Mouse (Mus musculus) T-cell, adult 2 months (primary cell): ENCODE measurements around the gene Sorbs1.
"Not testable (repeated sequence)": the region's sequence is repeated elsewhere in the genome, so short reads cannot be mapped to it uniquely, and the experiment has no call there.

Experiments
- DNase-seq: peaks from one replicate; pipeline ENCODE4 v3.0.0; 2022; ENCODE audit warnings: low spot score

Sorbs1 gene

DNA sequence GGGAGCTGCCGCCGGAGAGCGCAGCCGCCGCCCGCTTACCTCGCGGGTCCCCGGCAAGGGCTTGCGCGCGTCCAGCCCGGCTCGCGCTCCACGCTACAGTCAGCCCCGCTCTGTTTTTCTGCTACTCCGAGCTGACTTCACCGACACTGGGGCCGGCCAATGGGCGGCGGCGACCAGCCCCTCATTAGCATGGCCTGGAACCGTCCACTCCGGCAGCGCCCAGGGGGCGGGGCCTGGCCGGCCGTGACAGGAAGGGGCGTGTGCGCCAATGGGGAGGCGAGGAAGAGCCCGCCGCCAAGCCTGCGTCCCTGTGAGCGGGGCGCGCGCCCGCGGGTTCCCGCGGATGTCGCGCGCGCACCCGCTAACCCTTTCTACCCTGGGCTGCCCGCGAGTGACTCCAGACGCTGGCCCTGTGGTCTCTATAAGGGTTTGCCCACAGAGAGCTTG lies at the start of gene Sorbs1:
Gene Sorbs1 (minus strand): TSS at position 148 of the 447 bp plus-strand sequence.
- DNase-seq: peak; percentile 96

DNA sequence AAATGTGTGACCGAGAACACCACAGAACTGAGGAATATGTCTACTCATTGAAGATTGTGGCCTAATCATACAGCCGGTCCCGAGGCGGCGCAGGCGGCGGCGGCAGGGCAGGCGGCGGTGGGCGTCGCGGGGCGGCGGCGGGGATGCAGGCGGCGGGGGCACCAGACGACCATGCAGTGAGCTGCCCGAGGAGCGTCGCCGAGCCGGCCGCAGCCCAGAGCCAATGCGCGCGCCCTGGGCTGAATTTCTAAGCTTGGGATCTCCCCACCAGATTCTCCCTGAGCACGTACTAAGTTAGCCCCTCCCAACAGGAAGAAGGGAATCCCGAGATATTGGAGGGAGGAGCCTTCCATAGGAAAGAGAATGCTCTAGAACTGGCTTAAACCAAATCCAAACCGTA lies 47.9 kb upstream of the Sorbs1 start:
- not testable (repeated sequence) for DNase-seq

DNA sequence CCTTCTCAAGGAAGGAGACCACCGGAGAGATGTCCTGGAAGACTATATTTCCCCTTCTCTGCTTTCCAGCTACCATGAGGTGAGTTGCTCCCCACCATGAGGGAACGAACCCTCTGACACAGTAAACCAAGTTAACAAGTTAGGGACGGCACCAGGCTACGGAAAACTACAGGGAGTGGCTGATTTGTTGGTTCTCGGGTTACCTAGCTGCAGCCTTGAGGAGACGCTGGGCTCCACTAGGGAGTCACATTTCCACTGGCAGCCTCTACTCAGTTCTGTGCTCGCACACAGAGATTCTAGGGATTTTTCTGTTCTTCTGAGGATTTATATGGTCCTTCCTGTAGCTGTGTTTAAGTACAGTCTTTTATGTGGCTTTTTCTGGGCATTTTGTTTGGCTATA lies 42.5 kb upstream of the Sorbs1 start:
- no peak for DNase-seq

DNA sequence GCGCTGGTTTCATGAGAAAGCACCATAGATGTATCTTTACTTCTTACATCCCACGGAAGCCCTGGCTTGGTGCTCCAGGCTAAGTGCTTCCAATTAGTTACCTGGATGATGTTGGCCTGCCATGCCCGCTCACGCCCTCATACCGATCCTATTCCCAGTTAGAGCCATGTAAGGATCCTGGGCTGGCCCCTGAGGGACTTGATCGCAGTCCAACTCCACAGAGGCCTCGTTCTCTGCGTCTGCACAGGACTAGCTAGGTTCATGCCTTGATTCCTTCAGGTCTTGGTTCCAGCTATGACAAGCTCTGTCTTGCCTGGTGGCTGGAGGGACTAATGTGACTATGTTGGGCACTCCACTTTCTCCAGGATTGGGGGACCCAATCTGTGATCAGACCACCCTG lies 41.6 kb upstream of the Sorbs1 start:
- no peak for DNase-seq

DNA sequence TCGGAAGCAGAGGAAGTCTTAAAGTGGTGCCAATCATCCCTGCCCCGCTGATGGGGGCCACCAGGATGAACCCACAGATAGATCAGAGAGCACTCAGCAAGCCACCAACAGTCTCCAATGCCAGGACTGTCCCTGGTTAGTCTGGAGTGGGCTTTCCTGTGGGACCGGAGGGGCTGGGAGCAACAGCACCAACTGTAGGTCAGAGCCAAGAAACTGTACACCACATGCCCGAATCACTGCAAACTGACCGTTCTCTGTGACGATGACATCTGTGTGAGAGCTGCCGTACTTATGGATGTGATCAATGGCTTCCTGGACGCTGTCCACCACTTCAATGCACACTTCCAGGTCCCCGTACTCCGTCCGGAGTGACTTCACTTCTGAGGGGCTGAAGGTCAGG lies 40.8 kb upstream of the Sorbs1 start:
- no peak for DNase-seq

DNA sequence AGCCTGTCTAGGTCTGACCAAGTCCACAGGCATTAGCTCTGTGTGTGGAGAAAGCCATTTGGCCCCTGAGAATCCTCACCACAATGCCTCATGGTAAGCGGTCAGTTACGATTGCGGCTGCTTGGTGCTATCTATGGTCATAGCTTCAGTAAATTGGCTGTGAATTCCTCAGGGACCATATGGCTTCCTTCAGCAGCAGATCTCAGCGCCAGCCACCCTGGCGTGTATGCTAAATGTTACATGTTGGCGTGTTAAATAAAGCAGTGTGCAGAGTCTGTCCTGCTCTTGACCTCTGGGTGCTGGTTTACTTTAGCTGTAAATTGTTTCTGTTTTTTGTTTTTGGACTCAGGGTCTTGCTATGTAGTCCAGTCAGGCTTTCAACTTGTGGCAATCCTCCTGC lies 40.3 kb upstream of the Sorbs1 start:
- no peak for DNase-seq

DNA sequence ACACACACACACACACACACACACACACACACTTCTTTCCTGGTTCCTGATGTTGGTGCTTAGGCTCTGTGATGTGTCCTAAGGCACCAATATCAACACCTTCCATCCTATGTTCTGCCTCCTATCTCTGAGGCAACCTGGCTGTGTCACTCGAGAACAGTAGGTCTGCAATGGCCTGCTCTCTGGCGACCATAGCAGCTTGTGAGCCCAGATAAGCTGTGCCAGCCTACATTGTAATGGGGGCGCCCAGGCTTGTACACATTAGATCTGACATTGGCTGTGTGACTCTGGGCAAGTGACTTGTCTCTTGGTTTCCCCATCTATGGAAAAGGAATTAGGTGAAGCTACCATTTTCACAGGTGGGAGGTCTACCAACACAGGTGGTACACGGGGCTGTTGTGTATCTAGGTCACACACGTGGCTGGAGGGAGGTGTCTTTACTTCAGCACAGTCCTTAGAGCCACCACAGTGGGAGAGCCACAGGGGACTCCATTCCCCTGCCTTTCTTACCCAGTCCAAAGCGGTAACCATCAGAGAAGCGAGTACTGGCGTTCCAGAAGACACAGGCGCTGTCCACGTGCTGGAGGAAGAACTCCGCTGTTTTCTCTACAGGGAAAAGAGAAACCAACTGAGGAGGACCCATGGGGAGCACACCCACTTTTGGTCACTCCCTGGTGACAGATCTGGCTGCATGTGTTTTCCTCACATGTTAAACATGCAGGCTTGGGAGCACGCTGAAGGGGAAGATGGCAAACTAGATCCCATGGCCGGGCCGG lies 39.6 kb upstream of the Sorbs1 start:
- DNase-seq: no peak

DNA sequence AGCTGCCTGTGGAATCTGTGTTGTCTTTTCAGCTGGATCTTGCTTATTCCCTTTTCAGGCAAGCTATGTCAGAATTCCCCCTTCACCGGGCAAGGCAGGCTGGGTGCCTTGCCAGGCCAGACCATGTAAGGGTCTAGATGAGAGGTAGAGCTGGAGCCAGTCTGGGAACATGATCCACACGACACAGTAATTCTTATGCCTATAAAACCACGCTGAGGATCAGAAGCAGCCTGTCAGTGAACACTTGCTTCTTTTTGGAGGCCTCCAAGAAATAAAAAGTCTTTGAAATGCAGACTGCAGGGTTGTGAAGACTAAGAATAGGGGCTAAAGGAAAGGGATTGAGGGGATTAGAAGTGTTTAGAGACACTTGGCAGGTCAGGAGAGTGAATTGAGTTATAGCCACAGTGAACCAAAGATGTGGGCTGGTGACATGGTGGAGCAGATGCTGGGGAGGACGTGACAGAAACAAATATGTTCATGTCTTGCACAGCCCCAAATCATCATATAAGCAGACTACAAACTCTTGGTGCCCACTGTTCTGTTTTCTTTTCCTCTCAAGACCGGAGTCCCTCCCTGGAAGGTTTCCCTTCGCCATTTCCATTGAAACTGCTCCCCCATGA lies 36.0 kb upstream of the Sorbs1 start:
- DNase-seq: no peak

DNA sequence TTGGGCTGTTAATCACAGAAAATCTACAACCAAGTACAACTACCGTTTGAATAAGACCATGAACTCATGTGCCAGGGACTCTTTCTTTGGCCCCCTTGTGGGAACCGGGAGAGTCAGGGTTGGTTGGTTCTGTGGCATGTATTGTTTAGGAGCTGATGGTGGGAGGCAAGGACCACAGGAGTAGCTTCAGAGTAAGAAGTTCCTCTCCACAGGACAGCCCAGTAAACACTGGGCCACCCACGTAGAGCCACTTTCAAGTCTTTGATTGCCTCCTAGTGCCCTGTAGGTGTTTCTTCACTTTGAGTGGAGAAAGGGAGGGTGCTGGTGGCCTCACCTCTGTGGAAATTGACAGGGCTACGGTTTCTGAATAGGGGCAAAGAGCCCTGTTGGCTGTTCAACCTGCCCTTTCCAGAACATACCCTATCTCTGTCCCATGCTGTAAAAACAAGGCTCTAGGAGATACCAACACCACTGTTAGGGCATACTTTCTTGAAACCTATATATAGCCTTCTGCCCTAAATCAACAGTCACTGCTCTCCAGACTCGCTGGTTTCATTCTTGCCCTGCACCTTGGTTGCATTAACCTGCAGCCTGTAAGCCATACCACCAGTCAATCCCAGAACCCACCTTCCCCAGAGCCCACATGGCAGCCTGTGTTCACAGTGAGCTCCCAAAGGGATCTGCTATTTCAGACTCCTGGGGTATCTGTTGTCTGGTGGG lies 35.4 kb upstream of the Sorbs1 start:
- DNase-seq: no peak

DNA sequence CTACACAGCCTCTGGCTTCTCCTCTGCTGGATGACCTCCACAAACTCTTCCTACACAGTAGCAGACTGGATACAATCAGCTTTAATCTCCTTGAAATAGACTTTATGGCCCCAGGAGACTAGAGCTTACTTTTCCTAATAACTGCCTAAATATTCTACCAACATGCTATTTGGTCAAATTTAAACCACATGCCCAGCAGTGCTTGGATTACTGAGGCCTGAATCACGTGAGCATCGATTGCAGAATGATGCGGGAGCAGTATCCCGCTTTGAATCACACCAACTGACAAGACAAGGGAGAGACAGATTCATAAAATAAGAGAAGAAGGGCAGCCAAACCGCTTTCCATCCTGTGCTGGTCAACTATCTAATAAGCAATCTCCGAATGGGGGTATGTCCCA lies 34.8 kb upstream of the Sorbs1 start:
- no peak for DNase-seq

DNA sequence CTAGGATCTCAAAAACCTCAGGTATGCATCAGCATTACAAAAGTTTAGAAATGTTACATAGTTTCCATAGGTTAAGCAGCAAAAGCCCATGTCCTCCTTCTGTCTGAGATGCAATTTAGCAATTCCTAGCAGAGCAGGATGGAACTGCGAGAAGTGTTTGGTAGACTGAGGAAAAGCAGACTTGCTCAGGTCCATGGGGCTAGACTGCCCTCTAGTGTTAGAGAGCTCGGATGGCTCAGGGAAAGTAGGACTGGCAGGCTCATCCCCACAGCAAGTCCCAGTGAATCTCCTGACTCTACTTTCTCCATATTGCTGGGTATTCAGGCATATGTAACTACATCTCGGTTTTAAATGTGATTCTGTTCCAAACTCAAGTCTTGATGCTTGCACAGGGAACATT lies 31.3 kb upstream of the Sorbs1 start:
- peak; percentile 36 for DNase-seq

DNA sequence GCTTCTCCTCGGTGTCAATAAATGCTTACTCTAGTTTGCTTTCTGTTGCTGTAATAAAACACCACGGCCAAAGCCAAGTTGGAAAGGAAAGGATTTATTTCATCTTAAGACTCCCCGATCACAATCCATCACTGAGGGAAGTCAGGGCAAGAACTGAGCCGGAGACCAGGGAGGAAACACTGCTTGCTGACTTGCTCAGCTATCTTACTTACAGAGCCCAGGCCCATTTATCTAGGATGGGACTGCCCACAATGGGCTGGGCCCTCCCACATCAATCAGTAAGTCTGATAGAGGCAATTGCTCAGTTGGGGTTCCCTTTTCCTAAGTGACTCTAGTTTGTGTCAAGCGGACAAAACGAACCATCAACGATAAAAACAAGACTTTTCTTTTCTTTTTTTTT lies 29.2 kb upstream of the Sorbs1 start:
- DNase-seq: no peak

DNA sequence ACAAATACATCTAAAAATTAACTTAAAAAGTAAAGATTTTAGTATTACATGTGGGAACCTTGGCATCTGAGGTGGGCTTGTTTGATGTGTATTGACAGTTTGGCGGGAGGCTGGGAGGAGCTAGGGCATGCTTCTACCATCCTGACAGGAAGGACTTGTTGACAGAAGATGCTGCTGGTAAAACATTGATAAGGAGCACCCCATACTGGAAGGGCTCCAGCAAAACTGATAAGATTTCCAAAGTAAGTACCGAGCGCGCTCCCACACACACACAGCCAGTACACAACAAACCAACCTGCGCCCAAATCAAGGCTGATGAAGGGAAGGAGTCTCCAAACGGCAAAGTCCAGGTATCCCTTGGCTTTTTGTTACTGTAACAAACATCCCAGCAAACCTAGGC lies 22.9 kb upstream of the Sorbs1 start:
- no peak for DNase-seq

DNA sequence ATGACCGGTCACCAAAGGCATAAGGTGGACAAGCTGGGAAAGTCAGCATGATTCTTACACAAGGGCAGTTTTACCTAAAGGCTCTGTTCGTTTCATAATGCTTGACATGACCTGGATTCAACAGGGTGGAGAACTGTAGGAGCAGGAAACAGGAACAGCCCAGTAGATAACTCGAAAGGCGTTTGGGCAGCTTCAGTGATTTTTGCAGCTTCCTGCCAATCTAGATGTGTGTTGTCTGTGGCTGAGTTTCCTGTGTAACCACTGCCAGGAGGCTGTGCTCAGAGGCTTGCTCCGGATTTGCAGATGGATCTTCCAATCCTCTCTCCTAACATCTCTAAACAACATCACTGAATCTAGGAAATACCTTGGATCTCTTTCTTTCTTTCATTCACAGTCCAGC lies 18.9 kb upstream of the Sorbs1 start:
- DNase-seq: no peak

DNA sequence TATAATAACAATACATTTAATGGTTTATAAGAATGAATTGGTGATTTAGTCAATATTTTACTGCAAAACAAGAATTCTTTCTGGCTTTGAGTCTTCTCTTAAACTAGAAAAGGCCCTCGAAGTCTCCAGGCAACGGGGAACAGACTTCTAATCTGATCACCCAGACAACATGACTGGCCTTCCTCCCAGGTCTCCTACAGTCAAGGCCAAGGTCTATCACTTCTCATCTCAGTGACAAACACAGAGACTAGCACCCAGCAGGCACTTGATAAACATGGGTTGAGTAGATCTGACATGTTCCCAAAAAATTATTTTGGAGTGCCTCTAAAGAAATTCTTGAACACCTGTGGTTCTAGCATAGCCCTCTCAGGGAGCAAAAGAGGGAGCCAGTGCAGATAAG lies 16.7 kb upstream of the Sorbs1 start:
- no peak for DNase-seq

DNA sequence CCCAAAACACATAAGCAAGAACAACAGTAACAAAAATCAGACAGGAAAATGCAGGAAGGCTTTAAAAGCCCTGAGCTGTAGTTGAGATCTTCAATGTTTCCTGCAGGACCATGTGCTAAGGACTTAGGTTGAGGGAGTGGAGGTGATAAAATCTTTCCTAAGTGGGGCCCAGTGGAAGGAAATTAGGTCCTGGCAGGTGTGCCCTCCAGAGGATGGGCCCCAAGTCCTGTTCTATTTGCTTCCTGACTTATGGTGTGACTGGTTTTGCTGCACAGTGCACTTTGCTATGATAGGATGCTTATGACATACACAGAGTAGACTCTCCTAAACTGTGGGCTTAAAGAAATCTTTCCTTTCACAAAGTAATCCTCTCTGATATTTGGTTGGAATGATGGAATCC lies 14.7 kb upstream of the Sorbs1 start:
- DNase-seq: no peak

DNA sequence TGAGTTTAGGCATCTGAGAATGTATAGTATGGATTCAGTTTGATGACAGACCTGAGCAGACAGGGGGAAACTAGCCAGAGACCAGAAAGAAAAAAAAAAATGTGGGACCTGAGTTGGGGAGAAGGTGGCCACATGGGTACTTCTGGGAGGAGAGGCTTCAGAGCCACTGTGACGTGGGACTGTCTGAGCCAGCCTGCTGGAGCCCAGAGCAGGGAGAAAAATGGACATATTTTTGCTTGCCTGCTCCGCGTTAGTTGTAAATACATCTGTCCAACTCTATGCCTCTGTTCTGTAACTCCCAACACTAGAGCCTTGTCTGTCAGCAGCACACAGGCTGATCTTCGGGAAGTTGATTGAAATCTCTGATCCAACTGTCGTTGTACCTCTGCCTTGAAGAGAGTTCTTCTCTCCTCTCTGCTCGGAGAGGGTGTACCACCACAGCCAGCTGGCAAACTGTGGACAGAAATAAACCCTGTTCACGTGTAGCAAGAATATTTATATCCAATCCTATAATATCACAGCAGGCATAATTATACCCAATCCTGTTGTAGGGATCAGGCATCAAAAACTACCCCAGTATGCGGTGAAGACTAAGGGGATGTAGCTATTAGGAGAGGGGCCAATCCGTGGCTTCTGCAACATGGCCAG lies 12.9 kb upstream of the Sorbs1 start:
- DNase-seq: no peak

DNA sequence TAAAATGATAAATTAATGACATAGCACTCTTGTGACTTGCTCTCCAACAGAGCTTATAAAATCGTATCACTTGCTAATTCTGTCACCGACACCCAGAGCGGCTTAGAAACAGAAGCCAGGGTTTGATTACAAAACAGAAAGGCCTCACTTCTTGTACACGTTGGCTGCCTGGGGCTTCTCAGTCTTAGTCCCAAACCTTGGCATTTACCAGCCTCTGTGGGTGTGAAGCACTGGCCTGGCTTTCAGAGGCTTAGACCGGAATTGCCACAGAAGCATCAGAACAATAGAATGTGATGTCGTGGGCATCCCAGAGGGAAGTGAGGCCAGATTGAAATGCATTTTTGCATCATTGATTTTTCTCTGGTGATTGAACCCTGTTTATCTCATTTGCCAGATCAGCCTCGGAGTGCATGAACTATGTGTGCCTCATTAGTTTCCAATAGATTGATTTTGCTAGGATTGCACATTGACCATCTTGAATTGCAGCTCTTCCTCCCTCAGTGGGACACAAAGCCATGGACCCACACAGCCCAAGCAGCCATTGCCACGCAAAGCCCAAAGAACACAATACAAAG lies 9.9 kb upstream of the Sorbs1 start:
- DNase-seq: no peak

DNA sequence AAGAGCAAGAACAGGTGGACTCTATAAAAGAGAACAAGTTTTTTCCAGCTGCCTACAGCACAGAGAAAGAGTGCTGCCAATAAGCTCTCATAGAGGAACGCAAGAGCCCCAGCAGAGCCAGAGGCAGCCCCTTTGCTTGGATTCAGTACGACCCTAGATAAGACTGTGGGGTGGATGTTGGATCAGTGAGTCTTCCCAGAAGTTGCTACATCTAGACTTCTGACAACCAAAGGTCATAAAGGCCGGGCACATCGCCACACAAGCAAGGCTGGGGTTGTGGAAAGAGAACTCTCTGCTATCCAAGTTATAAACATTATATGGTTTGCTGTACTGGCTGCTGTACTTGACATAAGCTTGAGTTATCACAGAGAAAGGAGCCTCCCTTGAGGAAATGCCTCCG lies 6.8 kb upstream of the Sorbs1 start:
- DNase-seq: no peak

DNA sequence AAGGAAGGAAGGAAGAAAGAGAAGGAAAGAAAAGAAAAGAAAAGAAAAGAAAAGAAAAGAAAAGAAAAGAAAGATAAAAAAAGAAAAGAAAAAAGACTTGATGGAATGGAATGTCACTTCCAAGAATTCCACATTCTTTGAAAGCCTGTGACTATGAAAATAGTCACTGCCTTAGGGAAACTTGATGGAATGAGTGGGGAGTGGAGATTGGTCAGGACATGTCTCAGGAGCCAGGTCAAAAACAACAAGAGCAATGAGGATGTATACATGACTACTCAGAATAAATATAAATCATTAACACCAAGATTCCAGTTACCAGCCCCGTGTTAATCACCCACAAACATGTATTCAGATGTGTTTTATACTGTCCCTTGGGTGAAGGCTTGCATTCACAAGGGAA lies 5.1 kb upstream of the Sorbs1 start:
- no peak for DNase-seq

DNA sequence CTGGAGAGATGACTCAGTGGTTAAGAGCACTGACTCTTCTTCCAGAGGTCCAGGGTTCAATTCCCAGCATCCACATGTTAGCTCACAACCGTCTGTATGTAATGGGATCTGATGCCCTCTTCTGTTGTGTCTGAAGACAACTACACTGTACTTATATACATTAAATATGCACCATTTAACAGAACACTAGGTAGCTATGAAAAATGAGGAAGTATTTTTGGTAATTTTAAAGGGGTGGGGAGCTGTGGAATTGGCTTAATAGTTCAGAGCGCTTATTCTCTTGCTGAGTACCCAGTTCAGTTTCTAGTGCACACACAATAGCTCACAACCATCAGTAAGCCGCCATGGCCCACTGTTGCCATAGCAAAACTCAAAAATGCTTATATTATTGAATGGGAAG lies 2.0 kb upstream of the Sorbs1 start:
- no peak for DNase-seq

DNA sequence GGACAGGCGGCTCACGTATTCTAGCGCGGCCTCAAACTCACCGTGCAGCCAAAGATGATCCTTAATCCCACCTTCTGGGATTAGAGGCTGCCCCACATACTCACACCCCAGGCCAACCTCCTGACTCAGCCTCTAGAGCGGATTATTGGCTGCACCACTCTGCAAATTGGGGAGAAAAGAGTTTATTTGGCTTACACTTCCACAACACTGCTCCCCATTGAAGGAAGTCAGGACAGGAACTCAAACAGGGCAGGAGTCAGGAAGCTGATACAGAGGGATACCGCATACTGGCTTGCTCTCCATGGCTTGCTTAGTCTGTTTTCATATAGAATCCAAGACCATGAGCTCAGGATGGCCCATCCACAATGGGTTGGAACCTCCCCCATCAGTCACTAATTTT lies 797 bp upstream of the Sorbs1 start:
- no peak for DNase-seq
